Mouse (Mus musculus) limb, embryonic 10.5 days (tissue): ENCODE measurements around the gene Tbc1d9b. TPM values are rescaled to one million over a fixed set of nuclear protein-coding genes. Genes with fewer than 3 reads are reported as not detected.
"Not testable (repeated sequence)": the region's sequence is repeated elsewhere in the genome, so short reads cannot be mapped to it uniquely, and the experiment has no call there.

Experiments
- DNase-seq: peaks from one replicate; pipeline ENCODE4 v3.0.0-alpha.2; 2017; ENCODE audit warnings: low spot score
- H3K27ac ChIP-seq: fragments of 300-500 bp; sonication (generic); 2 replicates; pipeline ENCODE4 v1.5.1; 2016; ENCODE audit warnings: mild to moderate bottlenecking
- H3K27me3 ChIP-seq: fragments of 300-500 bp; sonication (generic); 2 replicates; pipeline ENCODE4 v1.6.1; 2016; ENCODE audit warnings: low read depth, mild to moderate bottlenecking; ENCODE audit not compliant: poor library complexity, severe bottlenecking
- H3K36me3 ChIP-seq: fragments of 300-500 bp; sonication (generic); 2 replicates; pipeline ENCODE4 v1.6.1; 2016; ENCODE audit warnings: mild to moderate bottlenecking, moderate library complexity
- H3K4me1 ChIP-seq: fragments of 300-500 bp; sonication (generic); 2 replicates; pipeline ENCODE4 v1.6.1; 2016
- H3K4me3 ChIP-seq: fragments of 300-500 bp; sonication (generic); 2 replicates; pipeline ENCODE4 v1.5.1; 2016; ENCODE audit warnings: mild to moderate bottlenecking, moderate library complexity
- H3K9me3 ChIP-seq: fragments of 300-500 bp; sonication (generic); replicated peaks from 2 replicates; pipeline ENCODE4 v1.6.1; 2016; ENCODE audit warnings: mild to moderate bottlenecking
- WGBS: fragments of 180-500 bp; shearing (Covaris S2); methylation state at CpG from one replicate; pipeline ENCODE4 v1.1.7; 2016; 5-methylcytosine and 5-hydroxymethylcytosine counted together
- polyA plus RNA-seq: library from polyadenylated mRNA; unstranded; fragments of >200 nt; fragmentation: Nextera tagmentation; extraction: Ambion mirVana; gene quantifications from 2 replicates; pipeline ENCODE4 v1.2.1, GENCODE M21; 2016

The Tbc1d9b gene
- 31.6 and 42.2 TPM in 2 replicates for polyA plus RNA-seq

DNA sequence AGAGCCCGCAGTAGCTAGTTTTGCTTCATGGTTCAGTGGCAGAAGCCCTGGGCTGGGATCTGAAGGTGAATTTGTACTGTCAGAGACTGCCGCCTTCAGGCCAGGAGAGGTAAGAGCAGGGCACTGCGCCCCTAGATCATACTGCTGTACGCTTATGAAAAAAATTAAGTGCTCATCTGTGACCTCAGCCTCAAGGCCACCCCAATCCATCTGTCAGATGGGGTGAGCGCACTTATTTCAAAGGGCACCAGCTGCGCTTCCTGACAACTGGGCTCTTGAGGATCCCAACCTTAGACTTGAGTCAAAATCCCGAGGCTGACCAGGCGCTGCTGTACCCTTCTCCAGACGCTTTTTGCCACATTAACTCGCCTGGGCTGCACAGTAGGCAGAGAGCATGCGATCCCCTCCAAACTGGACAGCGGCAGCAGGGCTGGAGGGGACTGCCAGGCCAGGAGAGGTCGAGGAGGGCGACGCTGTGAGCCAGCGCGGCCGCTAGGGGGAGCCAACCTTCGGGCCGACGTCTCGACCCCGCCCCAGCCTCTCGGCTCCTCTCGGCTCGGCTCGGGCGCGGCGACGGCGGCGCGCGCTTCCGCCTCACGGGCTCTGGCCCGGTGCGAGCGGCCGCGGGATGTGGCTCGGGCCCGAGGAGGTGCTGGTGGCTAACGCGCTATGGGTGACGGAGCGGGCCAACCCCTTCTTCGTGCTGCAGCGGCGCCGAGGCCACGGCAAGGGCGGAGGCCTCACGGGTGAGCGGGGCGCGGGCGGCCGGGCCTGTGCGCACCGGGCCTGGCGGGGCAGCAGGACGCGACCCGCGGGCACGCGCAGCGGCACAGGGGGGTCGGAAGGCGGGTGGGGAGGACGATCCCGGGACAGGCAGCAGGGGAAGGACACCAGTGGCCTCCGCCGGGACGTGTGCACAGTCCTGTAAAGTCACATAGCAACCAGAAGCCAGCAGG is at the start of gene Tbc1d9b:
Tbc1d9b (plus strand) TSS at position 586 of the 956 bp plus-strand sequence.
- 1% methylated on average over 77 of the region's 77 CpGs for WGBS

GRCm38 (mm10) chr11:50086211-50086610 is 45.0 kb upstream of the Tbc1d9b start:
- 89% methylated on average over 3 of the region's 3 CpGs for WGBS
- H3K27ac ChIP-seq = no peak overlapping the region
- no peaks in the 10 kb centered on the region for H3K27me3 ChIP-seq
- H3K36me3 ChIP-seq = peaks cover 51% of the 10 kb centered on the region
- H3K4me1 ChIP-seq = no peaks in the 10 kb centered on the region
- no peak for DNase-seq
- H3K9me3 ChIP-seq = no peaks in the 10 kb centered on the region
- H3K4me3 ChIP-seq = no peak overlapping the region

More for the DNA sequence above, at the start of gene Tbc1d9b:
- Histone ChIP-seq H3K4me1 (peaks cover 23% of the 10 kb centered on the region), H3K27me3 (no peaks in the 10 kb centered on the region), H3K36me3 (peaks cover 17% of the 10 kb centered on the region), H3K4me3 (peak within 1 kb of the TSS; percentile 94), H3K9me3 (no peaks in the 10 kb centered on the region), H3K27ac (peak within 1 kb of the TSS; percentile 98)
- DNase-seq = peak; percentile 97

DNA sequence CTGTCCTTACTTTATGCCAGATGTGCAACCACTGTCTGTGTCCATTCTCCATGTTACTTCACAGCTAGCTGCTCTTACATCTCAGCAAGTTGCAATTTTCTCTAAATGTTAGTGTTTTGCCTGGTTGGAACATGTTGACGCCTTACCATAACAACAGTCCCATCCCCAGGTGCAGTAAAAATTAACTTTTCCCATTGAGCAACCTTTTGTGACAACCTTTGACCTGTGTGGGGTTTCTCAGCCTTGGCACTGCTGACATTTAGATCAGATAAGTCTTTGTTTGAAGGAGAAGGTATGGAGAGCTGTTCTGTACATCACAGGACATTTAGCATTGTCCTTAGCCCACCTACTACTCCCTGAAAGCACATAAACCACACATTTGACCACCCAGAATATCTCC is 41.4 kb upstream of the Tbc1d9b start:
- H3K27me3 ChIP-seq = no peaks in the 10 kb centered on the region
- H3K4me1 ChIP-seq = no peaks in the 10 kb centered on the region
- no peak overlapping the region for H3K27ac ChIP-seq
- H3K4me3 ChIP-seq = no peak overlapping the region
- peaks cover 77% of the 10 kb centered on the region for H3K36me3 ChIP-seq
- no peaks in the 10 kb centered on the region for H3K9me3 ChIP-seq
- WGBS = 80% methylated on average over 1 of the region's 1 CpGs
- DNase-seq = no peak

DNA sequence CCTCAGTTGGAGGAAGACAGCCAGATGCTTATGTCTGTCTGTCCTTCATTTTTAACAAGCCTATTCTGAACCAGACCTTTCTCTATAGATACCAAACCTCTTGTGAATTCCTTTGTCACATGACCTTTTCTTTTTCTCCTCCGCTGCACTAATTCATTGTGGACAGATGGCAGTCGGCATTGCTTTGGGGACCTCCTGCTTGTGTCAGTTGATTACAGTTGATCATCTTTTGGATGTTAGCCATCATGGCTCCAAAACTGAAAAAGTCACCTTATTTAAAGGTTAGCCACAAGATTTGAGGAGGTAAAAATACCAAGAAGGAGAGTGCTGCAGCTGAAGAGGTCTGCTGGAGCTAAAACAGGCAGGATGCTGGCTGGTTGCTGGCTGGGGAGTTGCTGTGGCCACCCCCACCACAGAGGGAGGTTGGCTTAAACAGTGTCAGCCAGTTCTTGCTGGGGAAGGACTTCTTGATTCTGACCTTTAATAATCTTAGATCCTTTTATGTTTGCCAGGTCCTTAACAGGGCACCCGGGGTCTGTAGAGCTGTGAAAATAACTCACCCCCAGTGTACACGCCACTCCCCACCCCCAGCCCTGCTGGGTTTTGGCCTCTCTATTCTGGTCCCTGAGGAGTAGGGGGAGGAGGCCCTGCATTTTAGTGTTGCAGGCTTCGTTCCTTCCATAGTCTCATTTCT is 40.1 kb upstream of the Tbc1d9b start:
- Histone ChIP-seq H3K27ac (no peak overlapping the region), H3K4me1 (no peaks in the 10 kb centered on the region), H3K27me3 (no peaks in the 10 kb centered on the region), H3K9me3 (no peaks in the 10 kb centered on the region), H3K36me3 (peaks cover 83% of the 10 kb centered on the region), H3K4me3 (no peak overlapping the region)
- WGBS = 80% methylated on average over 5 of the region's 5 CpGs
- DNase-seq = no peak

DNA sequence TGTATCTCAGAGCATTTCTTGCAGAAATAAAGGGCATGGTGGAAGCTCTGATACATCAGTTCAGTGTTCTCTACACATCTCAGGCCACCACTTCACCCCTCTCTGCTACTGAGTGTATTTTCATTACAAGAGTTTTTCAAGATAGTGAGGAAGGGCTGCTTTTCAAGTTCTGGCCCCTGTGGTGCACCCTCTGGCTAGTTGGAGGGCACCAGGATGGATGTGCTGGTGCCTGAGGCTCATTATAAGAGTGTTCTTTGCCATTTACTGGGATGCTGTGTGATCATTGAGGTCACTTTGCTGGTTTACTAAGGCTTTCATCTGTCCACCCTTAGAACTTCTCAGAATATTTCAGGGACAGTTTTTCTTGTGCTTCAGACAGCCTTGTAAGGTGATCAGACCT is 39.5 kb upstream of the Tbc1d9b start:
- Histone ChIP-seq H3K27me3 (no peaks in the 10 kb centered on the region), H3K4me3 (no peak overlapping the region), H3K36me3 (peaks cover 83% of the 10 kb centered on the region), H3K27ac (no peak overlapping the region), H3K4me1 (no peaks in the 10 kb centered on the region), H3K9me3 (no peaks in the 10 kb centered on the region)
- DNase-seq = no peak

DNA sequence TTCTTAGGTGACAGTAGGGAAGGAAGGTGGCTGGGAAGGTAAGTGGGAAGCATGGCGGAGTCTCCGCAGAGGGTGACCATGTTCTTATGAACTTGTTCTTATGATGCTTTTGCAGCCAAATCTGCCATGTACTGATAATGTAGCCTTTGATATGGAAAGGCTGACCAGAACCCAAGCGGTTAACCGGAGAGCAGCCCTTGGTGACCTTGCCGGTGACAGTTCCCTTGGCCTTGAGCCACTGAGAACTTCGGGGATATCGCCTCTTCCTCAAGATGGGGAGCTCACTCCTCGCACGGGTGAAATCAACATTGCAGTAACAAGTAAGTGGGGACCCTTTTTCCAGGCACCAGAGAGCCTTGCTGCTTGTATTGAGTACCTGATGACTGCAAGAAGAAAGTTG is 35.5 kb upstream of the Tbc1d9b start:
- no peak overlapping the region for H3K27ac ChIP-seq
- no peaks in the 10 kb centered on the region for H3K27me3 ChIP-seq
- H3K36me3 ChIP-seq = peaks cover 79% of the 10 kb centered on the region
- H3K9me3 ChIP-seq = no peaks in the 10 kb centered on the region
- DNase-seq = no peak
- 92% methylated on average over 9 of the region's 9 CpGs for WGBS
- no peaks in the 10 kb centered on the region for H3K4me1 ChIP-seq
- H3K4me3 ChIP-seq = no peak overlapping the region

GRCm38 (mm10) chr11:50097091-50097490 is 34.1 kb upstream of the Tbc1d9b start:
- H3K36me3 ChIP-seq = peaks cover 77% of the 10 kb centered on the region

GRCm38 (mm10) chr11:50098961-50099481 is 32.2 kb upstream of the Tbc1d9b start:
- no peak for DNase-seq
- Histone ChIP-seq H3K36me3 (peaks cover 75% of the 10 kb centered on the region), H3K4me3 (no peak overlapping the region), H3K4me1 (no peaks in the 10 kb centered on the region), H3K9me3 (no peaks in the 10 kb centered on the region), H3K27me3 (no peaks in the 10 kb centered on the region), H3K27ac (no peak overlapping the region)
- 89% methylated on average over 8 of the region's 8 CpGs for WGBS

More at GRCm38 (mm10) chr11:50097091-50097490, 34.1 kb upstream of the Tbc1d9b start:
- no peak for DNase-seq
- Histone ChIP-seq H3K9me3 (no peaks in the 10 kb centered on the region), H3K27me3 (no peaks in the 10 kb centered on the region), H3K27ac (no peak overlapping the region), H3K4me1 (no peaks in the 10 kb centered on the region), H3K4me3 (no peak overlapping the region)
- WGBS = 95% methylated on average over 6 of the region's 6 CpGs

GRCm38 (mm10) chr11:50099692-50100091 is 31.5 kb upstream of the Tbc1d9b start:
- no peak overlapping the region for H3K27ac ChIP-seq
- H3K27me3 ChIP-seq = no peaks in the 10 kb centered on the region
- no peak for DNase-seq
- H3K9me3 ChIP-seq = no peaks in the 10 kb centered on the region
- H3K36me3 ChIP-seq = peaks cover 77% of the 10 kb centered on the region
- H3K4me1 ChIP-seq = no peaks in the 10 kb centered on the region
- H3K4me3 ChIP-seq = no peak overlapping the region
- 84% methylated on average over 2 of the region's 2 CpGs for WGBS

DNA sequence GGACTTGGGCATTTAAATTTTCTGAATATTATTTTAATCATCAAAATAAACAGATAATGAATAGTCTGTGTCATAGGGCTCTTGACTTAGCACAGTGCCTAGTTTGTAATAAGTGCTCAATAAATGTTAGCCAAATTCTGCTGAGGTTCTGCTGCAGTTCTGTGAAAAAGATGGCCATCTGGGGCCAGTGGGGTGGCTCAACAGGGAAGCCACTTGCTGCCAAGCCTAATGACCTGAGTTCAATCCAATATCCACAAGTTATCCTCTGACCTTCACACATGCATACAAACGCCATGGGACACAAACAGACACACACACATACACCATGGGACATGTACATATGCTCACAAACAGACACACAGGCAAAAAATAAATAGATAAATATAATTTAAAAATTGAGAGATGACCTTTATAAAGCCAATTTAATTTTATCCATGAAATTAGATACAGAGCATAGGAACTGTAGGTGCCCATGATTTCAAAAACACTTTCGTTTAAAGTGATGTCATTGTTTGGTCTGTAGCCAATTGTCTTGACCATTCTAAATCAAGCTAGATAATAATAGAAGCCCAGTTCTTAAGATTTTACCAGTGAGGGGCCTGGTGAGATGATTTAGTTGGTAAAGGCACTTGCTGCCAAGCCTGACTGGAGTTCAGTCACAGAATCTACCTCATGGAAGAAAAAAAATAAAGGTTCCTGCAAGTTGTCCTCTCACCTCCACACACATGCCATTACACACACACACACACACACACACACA is 30.5 kb upstream of the Tbc1d9b start:
- H3K27me3 ChIP-seq = no peaks in the 10 kb centered on the region
- H3K27ac ChIP-seq = no peak overlapping the region
- no peaks in the 10 kb centered on the region for H3K4me1 ChIP-seq
- H3K36me3 ChIP-seq = peaks cover 74% of the 10 kb centered on the region
- WGBS = 92% methylated on average over 2 of the region's 2 CpGs
- no peak for DNase-seq
- H3K9me3 ChIP-seq = no peaks in the 10 kb centered on the region
- no peak overlapping the region for H3K4me3 ChIP-seq

DNA sequence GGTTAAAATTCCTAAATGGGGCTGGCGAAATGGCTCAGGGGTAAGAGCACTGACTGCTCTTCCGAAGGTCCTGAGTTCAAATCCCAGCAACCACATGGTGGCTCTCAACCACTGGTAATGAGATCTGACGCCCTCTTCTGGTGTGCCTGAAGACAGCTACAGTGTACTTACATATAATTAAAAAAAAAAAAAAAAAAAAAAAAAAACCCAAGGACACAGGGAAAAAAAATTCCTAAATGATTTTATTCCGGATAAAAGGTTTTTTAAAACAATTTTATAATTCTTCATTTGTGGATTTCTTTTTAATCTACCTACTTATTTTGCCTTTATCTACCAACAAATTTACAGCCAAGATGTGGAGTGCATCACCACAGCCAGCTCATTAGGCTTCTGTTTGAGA is 29.2 kb upstream of the Tbc1d9b start:
- H3K27me3 ChIP-seq = not testable (repeated sequence)
- WGBS = 93% methylated on average over 4 of the region's 4 CpGs

GRCm38 (mm10) chr11:50104016-50104415 is 27.2 kb upstream of the Tbc1d9b start:
- DNase-seq = no peak
- WGBS = 91% methylated on average over 6 of the region's 6 CpGs
- no peaks in the 10 kb centered on the region for H3K9me3 ChIP-seq
- no peak overlapping the region for H3K27ac ChIP-seq
- H3K4me3 ChIP-seq = no peak overlapping the region
- no peaks in the 10 kb centered on the region for H3K4me1 ChIP-seq
- H3K36me3 ChIP-seq = peaks cover 52% of the 10 kb centered on the region
- H3K27me3 ChIP-seq = no peaks in the 10 kb centered on the region

More for the DNA sequence above, 29.2 kb upstream of the Tbc1d9b start:
- H3K9me3 ChIP-seq, H3K4me3 ChIP-seq, H3K27ac ChIP-seq, H3K4me1 ChIP-seq, DNase-seq: not testable (repeated sequence)
- H3K36me3 ChIP-seq = peaks cover 67% of the 10 kb centered on the region
